Mouse (Mus musculus) kidney, postnatal 14 days (tissue): ENCODE measurements around the gene Trappc13.

Source experiments
- DNase-seq: peaks from one replicate; pipeline ENCODE4 v3.0.0; 2022; ENCODE audit warnings: mixed read lengths

The Trappc13 gene

DNA sequence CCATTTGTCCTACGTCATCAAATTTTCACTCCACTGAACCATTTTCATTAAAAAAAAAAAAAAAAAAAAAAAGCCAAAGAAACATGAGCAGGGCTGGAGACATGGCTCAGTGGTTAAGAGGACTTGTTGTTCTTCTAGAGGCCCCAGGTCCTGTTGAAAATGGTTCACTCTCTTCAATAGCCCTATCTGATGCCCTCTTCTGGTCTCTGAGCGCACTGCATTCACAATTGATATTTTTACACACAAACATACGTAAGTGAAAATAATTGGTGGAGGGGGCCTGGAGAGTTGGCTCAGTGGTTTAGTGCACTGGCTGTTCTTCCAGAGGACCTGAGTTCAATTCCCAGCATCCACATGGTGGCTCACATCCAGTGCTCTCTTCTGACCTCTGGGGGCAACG is 64.5 kb downstream of the Trappc13 start:
- no peak for DNase-seq

DNA sequence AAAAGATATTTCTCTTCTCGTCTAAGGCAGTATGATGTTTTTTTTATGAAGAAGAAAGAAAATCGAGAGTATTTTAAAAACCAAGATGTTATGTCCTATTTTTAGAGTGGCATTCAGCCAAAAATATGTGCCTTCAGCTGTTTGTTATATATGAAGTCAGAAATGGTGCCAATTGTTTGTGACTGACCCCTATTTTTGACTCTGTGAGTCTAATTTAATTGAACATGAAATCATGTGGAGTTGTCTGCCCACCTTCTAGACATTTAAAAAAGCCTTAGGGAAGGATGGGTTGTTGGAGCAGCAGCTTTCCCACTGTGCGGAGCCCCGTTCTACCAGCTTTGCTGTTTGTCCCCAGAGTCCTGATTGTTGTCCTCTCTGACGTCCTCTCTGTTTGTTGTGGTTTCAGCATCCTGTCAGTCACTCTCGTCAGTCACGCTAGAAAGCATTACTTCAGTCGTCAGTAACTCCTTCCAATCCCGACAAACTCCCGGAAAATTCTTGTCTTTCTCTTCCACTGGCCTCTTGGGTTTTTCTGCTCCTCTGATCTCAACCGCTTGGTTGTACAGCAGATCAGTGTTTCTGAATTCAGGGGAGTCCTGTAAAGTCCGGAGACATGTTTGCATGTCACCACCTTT is 65.9 kb downstream of the Trappc13 start:
- no peak for DNase-seq

DNA sequence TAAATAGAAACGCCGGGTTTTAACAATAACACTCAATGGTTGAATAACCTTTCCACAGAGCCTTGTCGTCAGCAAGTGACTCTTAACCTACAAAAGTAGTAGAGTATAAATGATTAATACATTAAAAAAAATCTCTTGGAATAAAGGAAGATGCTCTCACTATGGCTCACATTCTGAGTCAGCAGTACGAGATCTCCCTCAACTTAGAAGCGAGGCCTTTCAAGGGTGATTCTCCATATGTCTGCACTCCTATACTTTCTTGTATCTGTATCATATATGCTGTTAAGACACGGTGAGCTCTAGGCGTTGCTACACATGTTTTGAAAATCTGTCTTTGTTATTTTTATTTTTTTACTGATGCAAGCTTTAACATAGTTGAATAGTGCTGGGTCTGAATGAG is 67.7 kb downstream of the Trappc13 start:
- DNase-seq = no peak

DNA sequence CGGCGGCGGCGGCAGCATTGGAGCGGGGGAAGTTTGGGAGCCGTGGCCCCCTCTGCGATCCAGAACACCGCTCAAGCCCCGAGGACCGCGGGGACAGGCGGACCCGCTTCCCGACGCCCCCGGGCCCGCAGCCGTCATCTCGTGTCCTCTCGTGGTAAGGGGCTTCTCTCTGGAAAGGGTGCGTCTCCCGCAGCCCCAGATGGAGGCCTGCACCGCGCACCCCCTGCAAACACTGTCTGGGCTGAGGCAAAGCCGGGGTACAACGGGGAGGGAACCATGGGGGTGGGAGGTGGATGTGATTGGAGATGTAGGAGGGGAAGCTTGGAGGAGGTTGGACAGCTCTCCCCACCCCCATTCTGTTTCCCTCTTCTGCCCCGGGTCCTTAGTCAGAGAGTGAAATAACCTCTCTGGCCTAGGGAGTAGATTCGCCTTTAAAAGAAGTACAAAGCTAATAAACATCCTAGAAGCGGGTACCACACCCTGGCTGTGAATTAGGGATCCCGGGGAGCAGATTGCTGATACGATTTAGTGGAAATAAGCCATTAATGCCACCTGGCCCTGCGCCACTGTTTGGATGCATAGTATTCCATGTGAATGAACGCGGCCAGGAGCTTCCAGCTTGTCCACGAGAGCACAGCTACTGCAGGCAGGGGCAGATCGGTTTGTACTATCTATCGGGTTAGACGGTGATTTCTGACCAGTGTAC is 68.3 kb downstream of the Trappc13 start:
- peak; percentile 53 for DNase-seq

DNA sequence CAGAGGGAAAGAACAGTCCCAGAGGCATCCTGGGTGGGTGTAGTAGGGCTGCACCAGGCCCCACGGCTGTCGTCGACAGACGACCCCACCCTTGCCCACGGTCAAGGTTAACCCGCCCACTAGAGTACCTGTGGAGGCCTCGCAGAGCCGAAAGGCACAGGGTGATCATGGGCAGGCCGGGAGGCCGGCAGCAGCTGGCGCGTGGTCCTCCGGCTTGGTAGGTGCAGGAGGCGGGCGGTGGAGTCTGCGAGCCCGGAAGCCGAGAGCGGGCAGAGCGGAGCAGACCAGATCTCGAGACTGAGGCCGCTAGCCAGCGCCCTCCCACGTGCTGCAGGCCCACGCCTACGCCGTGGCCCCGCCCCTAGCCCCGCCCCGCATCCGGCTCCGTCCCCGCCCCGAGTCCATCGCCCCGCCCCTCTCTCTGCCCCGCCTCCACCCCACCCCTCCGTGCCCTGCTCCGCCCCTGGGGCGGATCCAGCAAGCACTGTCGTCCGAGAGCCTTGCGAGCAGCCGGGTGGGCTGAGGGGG is 68.9 kb downstream of the Trappc13 start, which contains the start of the genes Nln and Sgtb:
TSS of gene Nln (minus strand) at position 327 of the 528 bp plus-strand sequence.
TSS of gene Sgtb (plus strand) at position 454 of the 528 bp plus-strand sequence.
- peak; percentile 94 for DNase-seq

DNA sequence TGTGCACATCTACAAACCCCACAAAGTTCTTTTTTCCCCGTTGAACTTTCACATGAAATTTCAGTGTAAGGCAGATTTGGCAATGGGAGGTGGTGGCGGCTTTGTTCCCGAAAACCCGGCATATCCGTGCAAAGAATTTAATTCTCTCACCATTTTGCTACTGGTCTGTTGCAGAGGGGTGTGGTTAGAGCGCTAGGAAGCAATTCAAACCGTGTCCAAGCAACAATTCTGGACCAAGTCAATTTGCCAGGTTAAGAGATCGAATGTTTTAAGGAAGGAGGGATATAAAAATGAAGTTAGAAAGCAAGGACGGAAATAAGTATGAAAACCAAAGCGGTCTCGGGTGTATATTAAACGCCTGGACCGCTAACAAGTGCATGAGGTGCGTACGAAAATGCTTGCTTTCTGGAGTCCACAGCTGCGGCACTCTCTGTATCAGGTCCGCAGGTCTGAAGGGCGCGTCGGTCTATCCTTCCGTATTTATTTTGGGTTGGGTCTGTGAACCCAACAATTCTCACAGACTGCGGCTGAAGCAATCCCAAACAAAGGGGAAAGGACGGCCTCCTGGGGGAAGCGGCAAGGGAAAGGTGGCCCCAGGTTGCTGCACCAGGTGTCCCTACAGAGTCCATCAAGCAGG is 69.5 kb downstream of the Trappc13 start:
- no peak for DNase-seq

DNA sequence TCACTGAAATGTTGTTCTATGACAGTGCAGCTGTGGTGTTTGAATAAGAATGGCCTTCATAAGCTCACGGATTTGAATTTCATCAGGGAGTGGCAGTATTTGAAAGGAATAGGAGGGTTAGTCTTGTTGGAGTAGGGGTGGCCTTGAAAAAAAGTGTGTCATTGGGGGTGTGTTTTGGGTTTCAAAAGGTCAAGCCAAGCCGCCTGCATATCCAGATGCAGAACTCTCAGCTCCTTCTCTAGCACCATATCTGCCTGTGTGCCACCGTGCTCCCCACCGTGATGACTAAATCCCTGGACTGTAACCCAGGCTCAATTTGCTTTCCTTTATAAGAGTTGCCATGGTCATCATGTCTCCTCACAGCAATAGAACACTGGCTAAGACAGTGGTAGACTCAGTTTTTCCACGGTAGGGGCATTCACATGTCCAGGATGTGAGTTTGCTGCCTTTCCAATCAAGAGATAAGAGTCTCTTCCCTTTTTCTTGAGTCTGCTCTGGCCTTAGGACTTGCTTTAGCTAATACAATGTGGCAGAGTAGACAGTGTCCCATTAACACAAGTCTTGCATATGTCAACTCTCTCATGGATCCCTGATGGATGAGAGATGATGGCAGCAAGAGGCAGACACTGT is 76.5 kb downstream of the Trappc13 start:
- no peak for DNase-seq

DNA sequence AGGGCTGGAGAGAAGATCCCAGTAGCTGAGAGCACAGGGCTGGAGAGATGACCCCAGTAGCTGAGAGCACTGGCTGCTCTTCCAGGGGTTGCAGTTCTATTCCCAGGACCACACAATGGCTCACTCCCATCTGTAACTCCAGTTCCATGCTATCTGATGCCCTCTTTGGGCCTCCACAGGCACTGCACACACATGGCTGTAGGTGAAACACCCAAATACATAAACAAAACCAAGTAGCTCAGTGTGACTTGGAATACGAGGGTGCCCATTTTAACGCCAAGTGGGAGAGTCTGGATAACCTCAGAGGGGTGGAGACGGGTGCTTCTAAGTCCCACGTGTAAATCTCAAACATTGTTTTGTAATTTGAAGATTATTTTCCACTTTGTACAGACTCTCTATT is 77.9 kb downstream of the Trappc13 start:
- DNase-seq = no peak

DNA sequence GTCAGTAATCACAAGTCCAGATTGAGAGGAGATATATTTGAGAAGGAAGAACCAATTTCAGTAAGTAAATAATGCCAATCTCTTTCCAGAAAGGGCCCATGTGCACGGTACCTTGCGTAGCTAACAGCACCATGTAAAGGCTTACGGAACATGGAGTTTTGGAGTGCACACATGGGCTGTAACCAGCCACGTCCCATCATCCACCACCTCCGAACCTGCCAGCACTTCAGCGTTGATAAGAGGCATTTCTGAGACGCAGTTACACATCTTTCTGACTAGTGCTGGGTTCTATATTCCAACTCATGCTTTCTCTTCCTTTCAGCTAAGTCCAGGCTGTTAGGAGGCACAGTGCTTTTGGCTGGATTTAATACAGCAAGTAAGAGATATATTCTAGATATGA is 81.1 kb downstream of the Trappc13 start:
- no peak for DNase-seq

DNA sequence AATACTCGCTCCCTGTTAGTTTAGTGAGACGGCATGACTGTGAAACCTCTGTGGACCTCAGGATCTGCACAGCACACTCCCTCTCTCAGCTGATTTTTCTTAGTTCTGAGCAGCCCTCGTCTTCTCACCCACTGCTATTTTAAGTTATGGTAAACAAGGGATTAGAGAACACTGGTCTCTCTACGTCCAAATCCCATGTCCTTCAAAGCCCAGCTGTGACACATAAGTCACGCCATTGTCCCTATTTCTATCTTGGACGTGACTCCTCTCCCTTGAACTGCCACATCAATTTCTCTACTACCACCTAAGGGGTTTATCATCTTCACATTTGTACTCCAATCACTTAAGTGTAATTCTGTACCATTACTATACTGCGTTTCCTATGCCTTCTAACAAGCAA is 82.3 kb downstream of the Trappc13 start:
- no peak for DNase-seq

DNA sequence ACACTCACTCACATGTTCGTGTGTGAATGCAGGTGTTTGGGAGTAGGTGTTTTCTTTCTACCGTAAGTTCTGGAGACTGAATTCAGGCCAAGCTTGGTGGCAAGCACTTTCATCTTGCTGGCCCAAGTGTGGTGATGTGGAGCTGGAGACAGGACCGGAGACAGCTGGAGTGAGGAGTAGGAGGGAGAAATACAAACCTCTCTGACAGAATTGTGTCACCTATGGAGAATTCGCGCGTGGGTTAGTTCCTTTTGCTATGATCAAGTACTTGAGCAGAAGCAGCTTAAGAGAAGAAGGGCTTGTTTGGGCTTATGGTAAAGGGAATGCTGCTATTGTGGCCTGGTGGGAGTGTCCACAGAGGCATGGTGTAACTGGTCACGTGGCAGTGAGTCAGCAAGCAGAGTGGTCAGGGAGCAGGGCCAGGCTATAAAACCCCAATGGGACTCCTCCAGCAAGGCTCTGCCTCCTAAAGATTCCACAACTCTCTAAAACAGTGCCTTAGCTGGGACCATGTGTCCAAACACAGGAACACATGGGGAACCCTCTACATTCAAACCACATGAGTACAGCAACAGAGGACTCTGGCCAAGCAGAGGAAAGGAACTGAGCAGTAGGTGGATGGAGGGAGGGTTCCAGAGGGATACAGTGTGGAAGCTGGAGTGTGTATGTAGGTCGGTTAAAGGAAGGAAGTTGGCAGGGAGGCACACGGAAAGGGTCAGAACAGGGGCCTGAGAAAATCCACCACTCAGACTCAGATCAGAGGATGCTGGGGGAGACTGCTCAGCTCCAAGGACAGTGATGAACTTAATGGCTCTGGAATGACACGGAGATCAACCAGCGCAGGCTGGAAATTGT is 83.5 kb downstream of the Trappc13 start:
- DNase-seq = no peak
